Mouse (Mus musculus) liver, embryonic 14.5 days (tissue): ENCODE results near the gene Srarp.

Source experiments
- CTCF ChIP-seq: IDR thresholded peaks from 2 replicates; pipeline ENCODE4 v1.5.1; 2016; ENCODE audit warnings: antibody characterized with exemption, low read depth, control low read depth
- EP300 ChIP-seq: IDR thresholded peaks from 2 replicates; pipeline ENCODE4 v1.6.1; 2016; ENCODE audit warnings: antibody characterized with exemption, low read depth

DNA sequence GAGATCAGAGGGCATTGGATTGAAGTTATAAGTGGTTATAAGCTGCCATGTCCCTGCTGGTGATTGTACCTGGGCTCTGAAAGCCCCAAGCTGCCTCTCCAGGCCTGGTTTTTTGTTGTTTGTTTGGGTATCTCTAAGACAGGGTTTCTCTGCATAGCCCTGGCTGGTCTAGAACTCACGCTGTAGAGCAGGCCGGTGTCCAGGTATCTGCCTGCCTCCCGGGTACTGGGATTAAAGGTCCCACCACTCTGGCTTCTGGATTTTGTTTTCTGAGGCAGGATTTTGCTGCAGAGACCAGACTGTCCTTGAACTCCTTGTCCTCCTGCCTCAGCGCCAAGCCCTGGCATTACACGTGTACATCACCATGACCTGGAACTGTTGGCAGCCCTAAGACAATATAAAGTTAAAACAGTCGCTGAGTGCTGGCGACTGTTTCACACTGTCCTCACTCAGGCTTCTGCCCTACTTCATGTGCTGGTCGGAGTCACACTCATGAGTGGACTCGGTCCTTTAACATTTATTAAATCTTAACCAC, 16.1 kb upstream of the Srarp start:
- TF ChIP-seq CTCF (no peak), EP300 (no peak)
